Comparison of ENCODE assay signal across 13 mouse cellular contexts in the genomic region with DNA sequence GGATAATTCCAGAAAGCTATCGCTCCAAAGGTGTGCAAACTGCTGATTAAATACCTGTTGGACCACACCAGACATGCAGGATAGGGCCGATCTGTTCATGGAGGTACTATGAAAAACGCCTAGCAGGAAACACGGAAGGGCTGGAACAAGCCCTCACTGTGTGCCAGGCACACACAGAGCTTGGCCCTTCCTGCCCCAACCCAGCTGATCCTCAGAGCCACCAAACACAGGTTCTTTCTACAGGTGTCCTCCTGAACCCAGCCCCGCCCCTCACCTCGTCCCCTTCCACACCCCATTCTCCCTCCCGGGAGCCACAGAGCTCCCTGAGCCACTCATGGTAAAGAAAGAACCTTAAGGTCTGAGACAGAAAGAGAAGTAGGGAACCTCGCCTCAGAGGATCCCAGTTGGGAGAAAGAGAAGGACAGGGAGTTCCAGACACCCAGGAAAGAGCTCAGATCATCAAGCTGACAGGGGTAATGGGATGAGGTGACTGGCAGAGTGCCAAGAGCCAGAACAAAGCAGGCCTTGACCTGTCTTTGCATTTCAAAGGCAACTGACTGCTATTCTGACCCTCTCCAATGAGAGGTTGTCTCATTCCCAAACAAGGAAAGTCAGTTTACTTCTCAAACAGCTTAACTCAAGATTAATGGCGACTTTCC.
DNase-seq lines count a peak whose midpoint lies in the region; ATAC-seq lines count a peak whose summit lies in the region.
"Had no signal": no experiment of that assay in that cellular context is flagged by ENCODE, and none has a peak within 500 bp of the region (broad histone marks: within the 10 kb centered on the region; RNA-seq: fewer than 3 reads in every experiment).

No protein-coding gene starts in this region.

- no peaks in the 10 kb centered on the region for H3K9me3 ChIP-seq in forebrain, embryonic 14.5 days (replicated peaks; ENCODE audit: control insufficient read depth, low read length)
- H3K9me3 ChIP-seq in forebrain, embryonic 12.5 days, result no peaks in the 10 kb centered on the region
- no peaks in the 10 kb centered on the region for H3K9me3 ChIP-seq in lung, embryonic 15.5 days
- H3K9me3 ChIP-seq in midbrain, embryonic 14.5 days (ENCODE audit: control insufficient read depth, low read length), result no peaks in the 10 kb centered on the region
- H3K9me3 ChIP-seq: forebrain, embryonic 10.5 days; liver, embryonic 12.5 days had no signal

- no peak for DNase-seq in forebrain, embryonic 14.5 days (ENCODE audit: low spot score)
- no peak for DNase-seq in lung, postnatal 14 days
- DNase-seq in ZHBTc4 (ENCODE audit: low read depth, low spot score), result peak; percentile 90
- peak; percentile 44 for DNase-seq in midbrain, embryonic 14.5 days
- no peak for DNase-seq in cerebellum, postnatal 25 days
- no peak for DNase-seq in cerebellum, postnatal 36 days
- DNase-seq: gastrocnemius, adult 2 months; kidney, postnatal 14 days; thymus, adult 18-20 months had no signal

- H3K27ac ChIP-seq in forebrain, embryonic 14.5 days (ENCODE audit: low read depth, low read length), result no peak overlapping the region
- no peak overlapping the region for H3K27ac ChIP-seq in forebrain, embryonic 12.5 days
- H3K27ac ChIP-seq in lung, embryonic 15.5 days, result no peak overlapping the region
- H3K27ac ChIP-seq in midbrain, embryonic 14.5 days (replicated peaks; ENCODE audit: low read depth, low read length), result no peak overlapping the region
- H3K27ac ChIP-seq: gastrocnemius, adult 2 months; liver, embryonic 12.5 days had no signal

- no peaks in the 10 kb centered on the region for H3K27me3 ChIP-seq in forebrain, embryonic 14.5 days (replicated peaks; ENCODE audit: control insufficient read depth, insufficient read depth, low read length)
- no peaks in the 10 kb centered on the region for H3K27me3 ChIP-seq in forebrain, embryonic 12.5 days
- H3K27me3 ChIP-seq in lung, embryonic 15.5 days, result no peaks in the 10 kb centered on the region
- no peaks in the 10 kb centered on the region for H3K27me3 ChIP-seq in midbrain, embryonic 14.5 days (ENCODE audit: control insufficient read depth, insufficient read depth, low read length)
- H3K27me3 ChIP-seq: liver, embryonic 12.5 days had no signal

- H3K4me3 ChIP-seq in forebrain, embryonic 14.5 days (ENCODE audit: low read depth, low read length), result no peak overlapping the region
- no peak overlapping the region for H3K4me3 ChIP-seq in forebrain, embryonic 12.5 days (replicated peaks)
- no peak overlapping the region for H3K4me3 ChIP-seq in lung, embryonic 15.5 days
- no peak overlapping the region for H3K4me3 ChIP-seq in midbrain, embryonic 14.5 days (replicated peaks; ENCODE audit: low read depth, low read length)
- H3K4me3 ChIP-seq: forebrain, embryonic 10.5 days; gastrocnemius, adult 2 months; liver, embryonic 12.5 days had no signal

- 76% methylated on average over 9 of the region's 9 CpGs for whole genome bisulfite sequencing in forebrain, embryonic 14.5 days
- WGBS in forebrain, embryonic 12.5 days, result 76% methylated on average over 9 of the region's 9 CpGs
- 70% methylated on average over 9 of the region's 9 CpGs for WGBS in lung, embryonic 15.5 days
- WGBS in midbrain, embryonic 14.5 days, result 58% methylated on average over 9 of the region's 9 CpGs

- H3K9ac ChIP-seq in forebrain, embryonic 14.5 days (ENCODE audit: low read length), result no peak overlapping the region
- no peak overlapping the region for H3K9ac ChIP-seq in forebrain, embryonic 12.5 days
- H3K9ac ChIP-seq in lung, embryonic 15.5 days, result no peak overlapping the region
- H3K9ac ChIP-seq in midbrain, embryonic 14.5 days (replicated peaks; ENCODE audit: low read length), result no peak overlapping the region
- H3K9ac ChIP-seq: liver, embryonic 12.5 days had no signal

- ATAC-seq in forebrain, embryonic 14.5 days, result 0 out of 2 replicates have a peak, but pooled peaks have one; percentile 16
- no peak for ATAC-seq in forebrain, embryonic 12.5 days (ENCODE audit: low FRiP score)
- ATAC-seq in lung, embryonic 15.5 days (ENCODE audit: borderline replicate concordance, extremely low read depth, low FRiP score, low TSS enrichment), result 0 out of 2 replicates have a peak, but pooled peaks have one; percentile 24
- ATAC-seq in midbrain, embryonic 14.5 days (ENCODE audit: low FRiP score, low TSS enrichment), result 0 out of 2 replicates have a peak, but pooled peaks have one; percentile 26
- ATAC-seq: liver, embryonic 12.5 days had no signal

- H3K36me3 ChIP-seq in forebrain, embryonic 14.5 days (ENCODE audit: control insufficient read depth, insufficient read depth, low read length), result peaks cover 4% of the 10 kb centered on the region; the same call in 1 of the 2 replicates
- peaks cover 9% of the 10 kb centered on the region; the same call in 1 of the 2 replicates for H3K36me3 ChIP-seq in forebrain, embryonic 12.5 days (replicated peaks)
- H3K36me3 ChIP-seq in lung, embryonic 15.5 days, result no peaks in the 10 kb centered on the region
- 0 out of 2 replicates have a peak, but pooled peaks cover 3% of the 10 kb centered on the region for H3K36me3 ChIP-seq in midbrain, embryonic 14.5 days (ENCODE audit: control insufficient read depth, insufficient read depth, low read length)
- H3K36me3 ChIP-seq: liver, embryonic 12.5 days had no signal

- peaks cover 2% of the 10 kb centered on the region; the same call in 1 of the 2 replicates for H3K4me1 ChIP-seq in forebrain, embryonic 14.5 days (ENCODE audit: control insufficient read depth, insufficient read depth, low read length)
- H3K4me1 ChIP-seq in forebrain, embryonic 12.5 days, result peaks cover 35% of the 10 kb centered on the region
- H3K4me1 ChIP-seq in lung, embryonic 15.5 days, result peaks cover 17% of the 10 kb centered on the region
- H3K4me1 ChIP-seq in midbrain, embryonic 14.5 days (ENCODE audit: control insufficient read depth, insufficient read depth, low read length), result peaks cover 8% of the 10 kb centered on the region

- H3K4me2 ChIP-seq in forebrain, embryonic 14.5 days (ENCODE audit: low read length), result no peak overlapping the region
- no peak overlapping the region for H3K4me2 ChIP-seq in forebrain, embryonic 12.5 days
- H3K4me2 ChIP-seq in lung, embryonic 15.5 days, result no peak overlapping the region
- H3K4me2 ChIP-seq in midbrain, embryonic 14.5 days (ENCODE audit: low read length), result no peak overlapping the region
- H3K4me2 ChIP-seq: liver, embryonic 12.5 days had no signal

Comparison
In these comparisons a context has a peak if more than half of its experiments do, and no peak if none do; other contexts are left out.
1. DNase-seq: peak in ZHBTc4 (single experiment) and midbrain, embryonic 14.5 days (single experiment); none in forebrain, embryonic 14.5 days (single experiment), lung, postnatal 14 days (single experiment), cerebellum, postnatal 25 days (0 of 2) and cerebellum, postnatal 36 days (0 of 2).